Mouse (Mus musculus) liver, embryonic 14.5 days (tissue): ENCODE measurements at regions not wholly inside any gene's neighbourhood (a gene's known extent, or its start where the extent isn't known, plus 50 kb on each side); places are given as distances from the start of the nearest gene placed in this dataset.

Experiments used
- ATAC-seq: fragments of 200-750 bp; cut with Nextera tagmentation; 2 replicates; pipeline ENCODE4 v1.8.0; 2017; ENCODE audit warnings: moderate number of reproducible peaks, mild to moderate bottlenecking, moderate library complexity; ENCODE audit not compliant: insufficient read depth
- DNase-seq, 3 experiments: peaks; one replicate each; pipeline ENCODE4 v3.0.0-alpha.2; 2012 to 2013; ENCODE audit warnings: low read depth in 3 of 3, low spot score in 3 of 3
- H3K27ac ChIP-seq: fragments of 300-500 bp; sonication (generic); 2 replicates; pipeline ENCODE4 v1.5.1; 2014; ENCODE audit warnings: moderate library complexity, mild to moderate bottlenecking, control low read depth, inconsistent platforms
- H3K27me3 ChIP-seq: fragments of 300-500 bp; sonication (generic); 2 replicates; pipeline ENCODE4 v1.6.1; 2014; ENCODE audit warnings: mild to moderate bottlenecking, low read length, moderate library complexity; ENCODE audit not compliant: control insufficient read depth, insufficient read depth
- H3K36me3 ChIP-seq: fragments of 300-500 bp; sonication (generic); replicated peaks from 2 replicates; pipeline ENCODE4 v1.6.1; 2014; ENCODE audit warnings: low read depth; ENCODE audit not compliant: control insufficient read depth, insufficient read depth
- H3K4me1 ChIP-seq, 2 experiments: fragments of 200-500 bp in 1 of 2; fragments of 300-500 bp in 1 of 2; sonication (generic) in 1 of 2; replicated peaks; 2 replicates each; pipeline ENCODE4 v1.6.1; 2012 to 2014; ENCODE audit warnings: antibody characterized with exemption in 1 of 2, inconsistent platforms in 1 of 2, low read length in 1 of 2; ENCODE audit not compliant: control insufficient read depth in 2 of 2, insufficient read depth in 2 of 2
- H3K4me2 ChIP-seq: fragments of 300-500 bp; sonication (generic); 2 replicates; pipeline ENCODE4 v1.6.1; 2014; ENCODE audit warnings: low read depth, mild to moderate bottlenecking, control low read depth, moderate library complexity
- H3K4me3 ChIP-seq, 2 experiments: fragments of 200-500 bp in 1 of 2; fragments of 300-500 bp in 1 of 2; sonication (generic) in 1 of 2; 2 replicates each; pipeline ENCODE4 v1.5.1; 2012 to 2014; ENCODE audit warnings: low read depth in 2 of 2, low read length in 2 of 2, mild to moderate bottlenecking in 2 of 2, control low read depth in 1 of 2, inconsistent platforms in 1 of 2, moderate library complexity in 1 of 2; ENCODE audit not compliant: insufficient read depth in 1 of 2
- H3K9ac ChIP-seq: fragments of 300-500 bp; sonication (generic); replicated peaks from 2 replicates; pipeline ENCODE4 v1.6.1; 2014; ENCODE audit warnings: mild to moderate bottlenecking, control low read depth, moderate library complexity
- H3K9me3 ChIP-seq: fragments of 300-500 bp; sonication (generic); 2 replicates; pipeline ENCODE4 v1.6.1; 2016; ENCODE audit warnings: low read length, mixed read lengths; ENCODE audit not compliant: control insufficient read depth
- CTCF ChIP-seq: IDR thresholded peaks from 2 replicates; pipeline ENCODE4 v1.5.1; 2016; ENCODE audit warnings: antibody characterized with exemption, low read depth, control low read depth
- EP300 ChIP-seq: IDR thresholded peaks from 2 replicates; pipeline ENCODE4 v1.6.1; 2016; ENCODE audit warnings: antibody characterized with exemption, low read depth
- WGBS: fragments of 180-500 bp; shearing (Covaris S2); extraction: QIAGEN DNeasy Blood & Tissue Kit; methylation state at CpG from one replicate; pipeline ENCODE4 v1.1.7; 2014; ENCODE audit not compliant: insufficient replicate concordance; 5-methylcytosine and 5-hydroxymethylcytosine counted together

- Histone ChIP-seq H3K27me3 (no peaks in the 10 kb centered on the region), H3K4me3 (no peak overlapping the region), H3K9me3 (no peaks in the 10 kb centered on the region), H3K9ac (no peak overlapping the region), H3K4me1 (no peaks in the 10 kb centered on the region), H3K4me2 (no peak overlapping the region), H3K27ac (no peak overlapping the region), H3K36me3 (no peaks in the 10 kb centered on the region)
- TF ChIP-seq CTCF (no peak), EP300 (no peak)
- DNase-seq (no peak), ATAC-seq (no peak)
- WGBS, result 62% methylated on average over 7 of the region's 7 CpGs
Observed at GRCm38 (mm10) chr4:71130946-71131669, 596.3 kb upstream of the Megf9 start.

DNA sequence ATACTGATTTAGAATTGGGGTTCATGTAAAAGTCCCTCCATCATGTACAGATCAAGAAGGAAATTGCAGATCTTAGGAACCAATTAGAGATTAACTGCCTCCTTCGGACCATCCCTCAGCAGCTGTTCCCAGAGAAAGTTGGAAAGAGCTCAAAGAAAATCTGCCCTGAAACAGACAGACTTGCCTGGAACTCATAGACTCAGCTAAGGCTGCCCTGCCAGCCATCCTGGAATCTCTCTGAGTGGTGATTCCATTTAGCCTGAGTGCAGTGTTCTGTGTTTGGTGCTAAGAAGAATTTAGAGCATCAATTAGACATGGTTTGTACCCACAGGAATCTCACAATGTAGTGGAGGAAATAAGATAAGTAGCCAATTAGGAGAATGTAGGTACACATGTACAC is 594.5 kb upstream of the Megf9 start:
- Histone ChIP-seq H3K4me1 (no peaks in the 10 kb centered on the region), H3K9ac (no peak overlapping the region), H3K36me3 (no peaks in the 10 kb centered on the region), H3K27me3 (no peaks in the 10 kb centered on the region), H3K4me2 (no peak overlapping the region), H3K27ac (no peak overlapping the region), H3K9me3 (no peaks in the 10 kb centered on the region), H3K4me3 (no peak overlapping the region)
- DNase-seq, result no peak
- WGBS, result 65% methylated on average over 1 of the region's 1 CpGs
- no peak for ATAC-seq
- TF ChIP-seq EP300 (no peak), CTCF (no peak)
